Mouse (Mus musculus): ENCODE measurements at regions not wholly inside any gene's neighbourhood (a gene's known extent, or its start where the extent isn't known, plus 50 kb on each side); places are given as distances from the start of the nearest gene placed in this dataset.

GRCm38 (mm10) chr3:83424267-83424666 is 296.5 kb downstream of the Dchs2 start:
- TF ChIP-seq POLR2A (IDR thresholded peaks at IDR 0.05; ENCODE audit: extremely low read depth, insufficient read depth, low read length) (no peak), CTCF (IDR thresholded peaks at IDR 0.05; ENCODE audit: extremely low read depth, insufficient read depth, low read length) (no peak)
